Mouse (Mus musculus): ENCODE results near the gene Olfr786.

Olfr786 gene

GRCm38 (mm10) chr10:129427006-129427405, at the start of gene Olfr786:
Olfr786 (plus strand) TSS chr10:129427306.
- DNase-seq, result no peak

DNA sequence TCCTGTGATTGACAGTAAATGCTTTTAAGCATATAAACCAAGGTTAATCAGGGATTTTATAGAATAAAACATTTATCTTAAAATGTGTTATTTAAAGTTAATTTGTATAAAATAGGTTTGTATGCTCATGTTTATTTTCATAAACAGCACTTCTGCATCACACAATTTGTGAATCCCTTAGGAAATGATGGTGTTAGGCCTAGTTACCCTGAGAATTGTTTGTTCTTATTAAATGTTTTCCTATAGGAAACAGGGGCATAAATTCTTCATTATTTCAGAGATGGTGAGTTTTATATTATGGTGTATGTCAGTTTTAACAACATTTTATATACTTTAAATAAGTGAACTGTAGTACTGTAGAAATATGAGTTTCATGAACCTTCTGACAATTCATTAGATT, 43.3 kb upstream of the Olfr786 start, which contains the start of gene Olfr784:
Gene Olfr784 (plus strand): TSS at position 301 of the 400 bp plus-strand sequence.
- no peak for DNase-seq

DNA sequence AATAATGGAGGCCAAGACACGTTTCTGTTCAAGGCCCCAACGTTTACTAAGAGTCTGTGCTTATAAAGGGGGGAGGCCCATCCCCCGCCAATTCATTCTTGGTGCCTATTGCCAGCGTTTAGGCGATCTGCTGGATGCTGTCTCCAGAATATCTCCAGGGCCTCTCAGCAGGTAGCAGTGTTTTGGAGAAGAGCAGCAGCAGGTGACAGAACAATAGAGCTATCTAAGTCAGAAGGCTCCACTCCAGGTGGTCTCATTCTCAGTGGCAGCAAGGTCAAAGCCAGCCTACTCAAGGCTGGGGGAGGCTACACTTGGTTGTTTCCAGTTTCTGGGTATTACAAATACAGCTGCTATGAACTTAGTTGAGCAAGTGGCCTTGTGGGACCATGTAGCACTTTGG, 26.2 kb upstream of the Olfr786 start:
- no peak for DNase-seq

- no peak for DNase-seq
Measured at GRCm38 (mm10) chr10:129405126-129405525, 22.0 kb upstream of the Olfr786 start, which contains the start of gene Olfr785. Olfr785 (plus strand) TSS chr10:129405426.

GRCm38 (mm10) chr10:129461562-129461961, 34.5 kb downstream of the Olfr786 start, which contains the start of gene Olfr787:
Olfr787 (plus strand) TSS chr10:129461862.
- DNase-seq, result no peak

GRCm38 (mm10) chr10:129470698-129471097, 43.6 kb downstream of the Olfr786 start, which contains the start of gene Olfr788:
Olfr788 (plus strand) TSS chr10:129470998.
- no peak for DNase-seq

DNA sequence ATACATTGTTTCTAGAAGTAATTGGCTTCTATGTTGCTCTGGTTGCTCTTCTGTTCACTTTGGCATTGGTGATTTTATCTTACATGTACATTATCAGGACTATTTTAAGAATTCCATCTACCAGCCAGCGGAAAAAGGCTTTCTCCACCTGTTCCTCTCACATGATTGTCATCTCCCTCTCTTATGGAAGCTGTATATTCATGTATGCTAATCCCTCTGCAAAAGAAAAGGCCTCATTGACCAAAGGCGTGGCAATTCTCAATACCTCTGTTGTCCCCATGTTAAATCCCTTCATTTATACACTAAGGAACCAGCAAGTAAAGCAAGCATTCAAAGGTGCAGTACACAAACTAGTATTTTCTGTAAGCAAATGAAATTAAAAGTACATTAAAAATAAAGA, 46.1 kb downstream of the Olfr786 start:
- no peak for DNase-seq

DNA sequence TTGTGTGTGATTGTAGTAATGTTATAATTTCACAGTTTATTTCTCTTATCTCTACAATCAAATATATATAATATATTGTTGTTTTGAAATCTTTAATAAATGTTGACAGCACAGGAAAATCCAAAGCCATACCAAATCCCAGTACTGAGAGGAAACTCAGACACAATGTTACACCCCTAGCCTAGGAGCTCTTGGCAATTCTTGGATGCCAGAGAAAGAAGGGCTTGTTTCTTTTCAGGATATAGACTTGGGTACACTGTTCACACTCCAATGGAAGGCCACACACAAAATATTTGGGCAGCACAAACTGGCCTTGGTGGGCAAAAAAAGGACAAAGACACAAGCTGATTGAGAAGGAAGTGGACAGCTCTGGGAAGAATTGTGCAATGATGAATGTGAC, 46.6 kb downstream of the Olfr786 start:
- DNase-seq, result no peak

DNA sequence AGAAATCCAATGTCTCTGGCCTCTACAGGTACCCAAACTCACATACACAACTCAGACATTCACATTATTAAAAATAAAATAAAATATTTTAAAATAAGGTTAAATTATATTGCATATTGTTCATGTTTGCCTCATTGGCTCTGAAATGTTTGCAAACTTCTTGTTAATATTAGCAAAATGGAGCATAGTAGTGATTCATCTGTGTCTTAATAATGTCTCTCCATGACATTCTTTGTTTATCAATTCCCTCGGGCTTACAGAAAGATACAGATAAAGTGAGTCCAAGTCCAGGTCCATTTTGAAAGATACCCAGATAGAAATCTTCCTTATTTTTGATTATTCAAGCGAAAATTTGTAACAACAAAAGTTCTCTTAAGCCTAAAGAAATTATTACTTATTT, 57.3 kb downstream of the Olfr786 start, which contains the start of gene Olfr789:
Gene Olfr789 (plus strand): TSS at position 301 of the 400 bp plus-strand sequence.
- DNase-seq, result no peak
